Mouse (Mus musculus) ovary, postnatal 36 days (tissue): ENCODE data around the gene Prkag3.

Experiments
- DNase-seq: peaks from one replicate; pipeline ENCODE4 v3.0.0; 2022; ENCODE audit warnings: low spot score, mixed read lengths

Gene Prkag3

DNA sequence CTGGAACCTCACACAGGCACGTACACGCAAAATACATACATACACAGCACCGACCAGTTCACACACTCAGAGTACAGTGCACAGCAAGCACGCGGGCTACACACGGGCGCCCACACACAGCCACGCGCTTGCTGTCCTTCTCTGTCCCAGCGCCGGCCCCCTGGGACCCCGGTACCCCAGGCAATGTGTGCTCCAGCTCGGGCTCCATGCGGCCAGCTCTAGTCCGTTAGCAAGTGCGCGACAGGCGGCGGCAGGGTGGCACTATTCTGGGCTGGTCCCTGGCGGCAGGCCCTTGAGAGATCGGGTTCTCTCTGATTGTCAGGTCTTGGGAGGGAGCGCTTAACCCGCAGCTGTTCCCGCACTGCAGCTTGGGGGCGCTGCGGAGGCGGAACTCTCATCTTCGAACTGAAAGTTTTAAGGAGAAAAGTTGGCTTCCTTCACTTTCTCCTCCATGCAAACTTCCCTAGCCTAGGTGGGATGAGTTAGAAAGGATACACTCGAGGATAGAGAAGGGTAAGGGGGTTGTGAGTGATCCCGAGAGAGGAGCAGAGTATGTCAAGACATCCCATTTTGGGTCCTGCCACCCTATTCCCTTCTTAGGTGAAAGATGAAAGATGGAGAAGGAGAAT lies at the start of gene Prkag3:
Gene Prkag3, minus strand, starts transcription at position 579 of the 629 bp plus-strand sequence.
- DNase-seq: peak; percentile 68

DNA sequence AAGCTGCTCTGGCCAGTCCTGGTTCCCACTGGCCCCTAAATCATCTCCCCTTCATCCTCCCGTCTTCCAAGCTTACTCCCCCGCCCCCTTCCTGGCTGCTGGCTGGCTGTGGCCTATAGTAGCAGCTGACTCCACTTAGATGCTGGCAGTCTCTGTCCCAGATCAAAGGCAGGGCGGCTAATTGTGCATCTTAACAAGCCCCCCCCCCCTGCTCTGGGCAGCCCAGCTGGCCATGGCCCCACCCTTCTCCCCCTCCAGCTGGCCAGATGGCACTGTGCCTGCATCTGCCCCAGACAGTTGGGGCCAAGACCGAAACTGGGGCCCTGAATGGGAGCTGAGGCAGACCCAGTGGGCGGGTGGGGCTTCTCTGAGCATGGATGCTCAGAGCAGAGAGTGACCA lies 48.4 kb upstream of the Prkag3 start:
- DNase-seq: no peak

GRCm38 (mm10) chr1:74795145-74795529 lies 46.1 kb upstream of the Prkag3 start:
- DNase-seq: no peak

DNA sequence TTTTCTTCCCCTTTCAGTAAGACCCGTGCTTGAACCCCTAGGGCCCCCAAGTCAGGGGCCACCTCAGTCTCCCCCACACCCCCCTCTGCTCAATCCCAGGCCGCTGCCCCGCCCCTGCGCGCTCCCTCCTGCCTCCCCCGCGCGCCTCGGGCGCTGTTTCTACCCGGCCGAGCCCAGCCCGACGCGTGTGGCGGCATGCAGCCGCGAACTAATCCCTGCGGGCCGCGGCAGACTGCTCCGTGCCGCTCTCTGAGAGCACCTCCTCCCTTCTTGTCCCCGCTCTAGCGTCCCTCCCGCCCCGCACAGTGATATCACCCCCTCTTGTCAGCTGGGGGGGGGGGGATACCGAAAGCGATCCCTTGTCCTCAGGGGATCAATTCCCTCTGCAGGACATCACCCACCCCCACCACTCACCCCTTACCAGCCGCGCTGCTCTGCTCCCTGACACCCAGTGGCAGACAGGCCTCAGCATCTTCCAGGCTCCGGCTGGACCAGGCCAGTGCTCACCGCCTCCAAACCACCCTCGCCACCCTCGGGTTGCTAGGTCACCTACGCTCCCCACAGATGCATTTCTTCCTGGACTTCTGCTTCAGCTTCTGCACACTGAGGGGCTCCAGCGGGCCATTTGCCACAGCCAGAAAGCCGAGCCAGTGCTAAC lies 45.6 kb upstream of the Prkag3 start:
- DNase-seq: no peak

- no peak for DNase-seq
These were observed 44.0 kb upstream of the Prkag3 start for GRCm38 (mm10) chr1:74792831-74793660.

- no peak for DNase-seq
These were observed 42.2 kb upstream of the Prkag3 start, which contains the start of gene Wnt10a for GRCm38 (mm10) chr1:74791249-74791648. Wnt10a (plus strand) TSS chr1:74791516.

GRCm38 (mm10) chr1:74790095-74790494 lies 41.1 kb upstream of the Prkag3 start:
- DNase-seq: no peak

GRCm38 (mm10) chr1:74788603-74789176 lies 39.7 kb upstream of the Prkag3 start:
- DNase-seq: no peak

- peak; percentile 54 for DNase-seq
These were observed 38.8 kb upstream of the Prkag3 start for GRCm38 (mm10) chr1:74787846-74788245.

DNA sequence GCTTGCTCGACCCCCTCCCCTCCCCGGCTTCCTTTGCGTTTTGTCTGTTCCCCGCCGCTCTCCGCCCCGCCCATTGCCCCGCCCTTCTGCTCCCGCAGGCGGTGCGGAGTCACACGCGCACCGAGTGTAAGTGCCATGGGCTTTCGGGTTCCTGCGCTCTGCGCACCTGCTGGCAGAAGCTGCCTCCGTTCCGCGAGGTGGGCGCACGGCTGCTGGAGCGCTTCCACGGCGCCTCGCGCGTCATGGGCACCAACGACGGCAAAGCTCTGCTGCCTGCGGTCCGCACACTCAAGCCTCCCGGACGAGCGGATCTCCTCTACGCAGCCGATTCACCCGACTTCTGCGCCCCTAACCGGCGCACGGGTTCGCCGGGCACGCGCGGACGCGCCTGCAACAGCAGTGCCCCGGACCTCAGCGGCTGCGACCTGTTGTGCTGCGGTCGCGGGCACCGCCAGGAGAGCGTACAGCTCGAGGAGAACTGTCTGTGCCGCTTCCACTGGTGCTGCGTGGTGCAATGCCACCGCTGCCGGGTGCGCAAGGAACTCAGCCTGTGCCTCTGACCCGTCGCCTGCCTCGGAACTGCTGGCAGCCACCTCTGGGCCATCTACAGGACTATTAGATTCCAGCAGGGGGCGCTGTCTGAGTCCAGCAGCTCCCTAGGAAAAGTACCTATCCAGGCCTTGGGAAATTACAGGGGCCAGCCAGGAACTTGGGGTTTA lies 35.2 kb upstream of the Prkag3 start:
- DNase-seq: peak; percentile 56

- no peak for DNase-seq
These were observed 34.5 kb upstream of the Prkag3 start for GRCm38 (mm10) chr1:74783554-74783953.

- peak; percentile 38 for DNase-seq
These were observed 33.0 kb upstream of the Prkag3 start for GRCm38 (mm10) chr1:74782045-74782444.

DNA sequence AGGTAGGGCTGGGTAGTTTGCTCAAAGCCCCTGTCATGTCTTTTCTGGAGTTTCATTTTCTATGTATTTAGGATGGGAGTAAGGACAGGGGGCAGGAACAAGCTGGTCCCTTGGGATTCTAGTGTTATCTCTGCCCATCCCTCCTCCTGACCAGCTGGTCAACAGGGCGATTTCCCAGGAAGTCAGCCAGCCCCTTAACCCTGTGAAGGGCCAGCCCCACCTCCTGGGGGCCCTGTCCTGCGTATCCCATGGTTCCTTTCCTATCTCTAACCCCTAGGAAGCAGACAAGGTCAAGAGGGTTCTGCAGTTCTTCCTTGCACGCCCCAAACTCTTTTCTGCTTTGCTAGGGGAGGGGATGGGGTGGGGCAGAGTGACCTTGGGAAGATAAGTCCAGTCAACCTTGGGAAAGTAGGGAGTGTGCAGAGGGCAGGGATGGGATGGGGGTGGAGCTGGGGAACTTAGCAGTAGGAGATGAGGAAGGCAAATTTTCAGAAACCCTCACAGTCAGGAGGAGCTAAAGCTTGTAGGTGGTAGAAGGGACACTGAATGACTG lies 30.0 kb upstream of the Prkag3 start:
- peak; percentile 49 for DNase-seq

DNA sequence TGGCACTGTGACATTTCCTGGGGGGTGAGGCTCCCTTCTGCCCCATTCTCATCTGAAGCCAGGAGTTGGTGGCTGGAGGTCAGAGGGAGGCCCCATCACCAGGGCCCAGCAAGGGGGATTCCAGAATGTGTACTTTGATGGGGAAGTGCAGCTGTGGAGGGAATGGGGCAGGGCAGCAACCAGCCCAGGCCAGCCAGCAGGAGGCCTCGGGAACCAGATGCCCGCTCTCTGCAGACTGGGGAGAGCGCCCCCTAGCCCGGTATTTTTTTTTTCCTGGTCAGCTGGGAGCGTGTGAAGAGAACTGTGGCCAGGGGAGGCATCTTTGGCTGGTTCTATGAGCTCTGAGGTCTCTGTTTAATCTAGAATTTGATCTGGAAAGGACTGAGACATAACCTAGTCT lies 26.8 kb upstream of the Prkag3 start:
- peak; percentile 38 for DNase-seq

- DNase-seq: no peak
These were observed 25.0 kb upstream of the Prkag3 start for GRCm38 (mm10) chr1:74774062-74774461.

GRCm38 (mm10) chr1:74773136-74773535 lies 24.1 kb upstream of the Prkag3 start:
- peak; percentile 82 for DNase-seq

DNA sequence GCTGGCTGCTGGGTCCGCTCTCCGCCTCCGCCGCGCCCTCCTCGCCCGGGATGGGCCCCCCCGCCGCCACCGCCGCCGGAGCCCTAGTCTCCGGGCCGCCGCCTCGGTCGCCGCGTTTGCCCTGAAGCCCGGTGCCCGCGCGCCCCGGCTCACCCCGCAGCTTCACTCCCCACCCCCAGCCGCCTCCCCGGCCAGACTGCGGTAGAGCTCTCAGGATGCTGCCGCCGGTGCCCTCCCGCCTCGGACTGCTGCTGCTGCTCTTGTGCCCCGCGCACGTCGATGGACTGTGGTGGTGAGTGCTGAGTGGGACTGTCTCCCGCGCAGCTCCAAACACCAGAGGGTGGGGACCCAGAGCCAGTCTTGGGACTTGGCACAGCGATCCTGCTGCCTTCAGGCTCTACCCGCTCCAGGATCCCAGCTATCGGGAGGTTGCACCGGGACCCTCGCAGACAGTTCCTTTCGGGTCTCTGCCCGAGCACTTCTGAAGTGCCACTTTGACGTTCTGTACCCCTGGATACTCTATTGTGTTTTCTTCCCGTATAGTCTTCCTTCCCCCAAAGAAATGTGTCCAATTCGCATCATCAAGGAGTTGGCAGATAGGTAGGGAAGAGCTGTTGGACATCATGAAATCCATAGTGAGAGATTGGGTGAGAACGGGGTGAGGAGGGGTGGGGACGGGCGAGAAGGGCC lies 23.1 kb upstream of the Prkag3 start:
- DNase-seq: peak; percentile 40

GRCm38 (mm10) chr1:74771845-74771930 lies 22.7 kb upstream of the Prkag3 start, which contains the start of gene Wnt6:
Wnt6 (plus strand) TSS chr1:74771892.
- no peak for DNase-seq

- no peak for DNase-seq
These were observed 22.4 kb upstream of the Prkag3 start for GRCm38 (mm10) chr1:74771467-74771844.

DNA sequence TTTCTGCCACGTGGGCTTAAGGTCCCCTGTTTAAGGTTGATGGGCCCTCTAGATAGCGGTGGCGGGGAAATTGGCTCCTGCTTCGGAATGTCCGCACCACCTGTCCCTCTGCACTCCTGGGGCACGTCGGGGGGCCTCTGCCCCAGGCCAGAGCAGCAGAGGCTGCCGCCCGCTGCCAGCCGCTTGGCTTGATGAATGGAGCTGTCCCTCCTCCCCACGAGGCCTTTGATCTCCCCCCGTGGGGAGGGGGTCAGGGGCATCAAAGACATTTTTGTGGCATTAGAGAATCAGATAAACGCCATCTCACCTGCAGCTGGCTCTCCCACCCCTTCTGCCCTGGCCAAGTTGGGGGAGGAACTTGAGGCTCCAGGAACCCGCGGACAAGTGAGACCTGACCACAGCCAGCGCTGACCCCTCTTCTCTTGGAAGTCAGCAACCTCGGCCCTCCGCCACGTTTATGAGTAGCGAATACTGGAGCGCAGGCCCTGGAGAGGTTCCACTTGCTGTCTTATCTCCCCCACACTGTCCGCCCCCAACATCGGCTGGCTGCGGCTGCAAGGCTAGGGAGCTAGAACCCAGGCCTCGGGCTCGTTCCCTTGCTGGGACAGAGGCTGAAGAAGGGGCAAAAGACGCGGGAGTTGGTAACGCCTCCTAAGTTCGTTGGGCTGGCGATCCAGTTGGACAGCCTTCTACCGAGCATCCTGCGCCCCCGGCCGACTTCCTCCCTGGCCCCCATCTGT lies 21.9 kb upstream of the Prkag3 start:
- peak; percentile 42 for DNase-seq

- DNase-seq: peak; percentile 74
These were observed 14.1 kb upstream of the Prkag3 start for GRCm38 (mm10) chr1:74763081-74763480.
